Mouse (Mus musculus): ENCODE results near the gene Zfp628.
A peak's percentile ranks its signal among the peaks of the same experiment; 100 is the strongest.
"Not testable (repeated sequence)": the region's sequence is repeated elsewhere in the genome, so short reads cannot be mapped to it uniquely, and the experiment has no call there.

Zfp628 gene

DNA sequence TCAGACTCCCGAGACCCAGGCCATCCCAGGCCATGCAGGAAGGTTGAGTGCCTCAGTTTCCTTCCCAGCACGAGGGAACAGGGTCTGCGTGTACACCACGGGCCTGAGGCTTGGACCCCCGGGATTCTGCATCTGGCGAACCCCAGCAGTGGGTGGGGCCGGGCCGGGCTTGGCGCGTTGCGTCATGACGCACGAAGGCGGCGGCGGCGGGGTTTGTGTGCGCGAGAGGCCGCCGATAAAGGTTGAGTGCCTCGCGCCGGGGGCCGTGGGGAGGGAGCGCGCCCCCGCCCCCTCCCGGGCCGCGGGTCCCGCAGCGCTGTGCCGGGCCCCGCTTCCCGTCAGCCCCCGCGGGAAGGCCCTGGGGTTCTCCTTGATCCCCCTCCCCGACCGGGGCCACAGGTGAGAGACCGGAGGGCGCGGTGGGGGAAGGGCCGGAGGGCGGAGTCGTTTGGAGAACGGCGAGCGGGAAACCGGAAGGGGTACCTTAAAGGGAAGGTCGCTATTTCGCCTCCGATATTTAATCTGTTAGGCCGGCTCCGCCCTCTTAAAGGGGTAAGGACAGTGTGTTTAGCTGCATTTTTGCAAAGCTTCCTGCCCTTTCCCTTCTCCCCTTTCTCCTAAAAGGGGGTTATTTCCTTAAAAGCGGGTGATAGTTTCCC, at the start of gene Zfp628:
TSS of gene Zfp628 (plus strand) at position 211 of the 659 bp plus-strand sequence.
- ATAC-seq (ENCODE audit: low TSS enrichment), result peak; percentile 87

DNA sequence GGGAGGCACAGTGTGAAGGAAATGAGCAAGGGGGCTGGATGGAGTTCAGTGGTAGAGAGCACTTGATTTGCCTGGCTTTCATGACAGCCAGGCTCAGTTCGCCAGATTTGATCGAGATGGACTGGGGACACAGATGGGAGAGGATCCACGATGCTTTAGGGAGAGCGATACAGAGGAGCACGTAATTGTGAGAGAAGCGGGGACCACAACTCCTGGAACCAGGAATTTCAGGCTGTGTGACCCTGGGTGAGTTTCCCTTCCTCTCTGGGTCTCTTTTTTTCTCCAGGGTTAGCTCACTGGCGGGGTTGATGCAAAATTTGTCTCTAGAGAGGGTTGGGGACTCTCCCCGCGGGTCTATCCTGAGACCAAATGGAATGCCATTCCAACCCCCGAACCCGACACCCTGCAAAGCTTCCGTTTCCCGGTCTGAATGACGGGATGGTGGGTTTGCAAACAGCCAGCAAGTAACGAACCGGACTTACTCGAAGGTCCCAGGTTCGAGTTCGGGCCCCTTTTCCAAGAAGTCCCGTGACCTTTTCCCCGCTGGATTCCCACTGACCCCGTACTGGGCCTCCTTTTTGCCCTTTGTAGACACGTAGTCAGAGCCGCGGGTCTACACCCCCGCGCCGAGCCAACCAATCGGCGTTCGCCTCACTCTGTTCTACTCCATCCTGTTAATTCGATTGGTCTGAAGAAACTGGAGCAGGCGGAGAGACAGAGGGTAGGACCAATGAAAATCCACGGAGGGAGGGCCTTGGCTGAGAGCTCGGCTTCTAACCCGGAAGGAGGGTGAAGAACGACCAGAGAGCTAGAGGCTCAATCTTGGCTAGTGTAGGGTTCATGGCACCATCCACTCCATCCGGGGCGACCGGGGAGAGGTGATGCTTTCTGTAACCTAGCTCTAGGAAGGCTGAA, 49.2 kb upstream of the Zfp628 start:
- ATAC-seq (ENCODE audit: low TSS enrichment), result peak; percentile 99

- ATAC-seq (ENCODE audit: low TSS enrichment), result 0 out of 2 replicates have a peak, but pooled peaks have one; percentile 1
These were observed 48.3 kb upstream of the Zfp628 start for GRCm38 (mm10) chr7:4866631-4867180.

GRCm38 (mm10) chr7:4870133-4870532, 44.9 kb upstream of the Zfp628 start, which contains the start of gene Isoc2b:
Isoc2b (minus strand) TSS chr7:4870258.
- ATAC-seq (ENCODE audit: low TSS enrichment), result no peak

DNA sequence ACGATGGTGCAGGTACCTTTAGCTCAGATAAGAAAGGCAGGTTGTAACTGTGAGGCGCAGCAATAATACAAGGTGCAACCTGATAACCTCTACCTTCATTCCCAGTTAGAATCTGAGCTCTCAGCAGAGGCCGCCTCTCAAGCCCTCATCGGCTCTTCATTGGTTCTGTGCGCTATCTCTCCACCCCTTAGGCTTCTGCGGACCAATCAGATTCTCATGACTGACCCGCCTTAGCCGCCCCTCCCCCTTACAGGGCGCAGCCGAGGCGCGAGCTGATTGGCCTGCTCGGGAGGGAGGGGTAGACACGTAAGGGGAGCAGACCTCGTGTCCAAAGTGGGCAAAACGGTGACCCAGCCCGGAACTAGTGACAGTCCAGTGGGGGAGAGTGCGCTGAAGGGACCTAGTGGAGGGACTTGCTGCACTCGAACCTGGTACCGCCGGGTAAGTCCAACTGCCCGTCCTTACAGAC, 38.2 kb upstream of the Zfp628 start, which contains the start of gene Isoc2a:
TSS of gene Isoc2a (plus strand) at position 401 of the 469 bp plus-strand sequence.
- peak; percentile 100 for ATAC-seq (ENCODE audit: low TSS enrichment)

GRCm38 (mm10) chr7:4877226-4877625, 37.8 kb upstream of the Zfp628 start:
- ATAC-seq (ENCODE audit: low TSS enrichment), result peak; percentile 20; the same call in 1 of the 2 replicates

DNA sequence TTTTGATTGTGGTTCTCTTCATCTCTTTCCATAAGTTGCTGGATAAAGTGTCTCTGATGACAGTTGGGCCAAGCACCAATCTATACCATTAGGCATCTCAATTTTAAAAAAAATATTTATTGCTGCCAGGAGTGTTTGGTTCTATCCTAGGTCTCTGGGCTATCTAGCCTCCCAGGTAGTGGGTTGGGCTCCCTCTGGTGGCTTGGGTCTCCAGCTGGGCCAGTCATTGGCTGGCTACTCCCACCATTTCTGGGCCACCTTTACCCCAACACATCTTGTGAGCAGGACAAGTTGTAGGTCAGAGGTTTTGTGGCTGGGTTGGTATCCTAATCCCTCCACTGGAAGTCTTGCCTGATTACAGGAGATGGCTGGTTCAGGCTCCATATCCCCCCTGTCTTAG, 36.8 kb upstream of the Zfp628 start:
- no peak for ATAC-seq (ENCODE audit: low TSS enrichment)

GRCm38 (mm10) chr7:4879036-4879435, 36.0 kb upstream of the Zfp628 start:
- ATAC-seq (ENCODE audit: low TSS enrichment), result not testable (repeated sequence)

DNA sequence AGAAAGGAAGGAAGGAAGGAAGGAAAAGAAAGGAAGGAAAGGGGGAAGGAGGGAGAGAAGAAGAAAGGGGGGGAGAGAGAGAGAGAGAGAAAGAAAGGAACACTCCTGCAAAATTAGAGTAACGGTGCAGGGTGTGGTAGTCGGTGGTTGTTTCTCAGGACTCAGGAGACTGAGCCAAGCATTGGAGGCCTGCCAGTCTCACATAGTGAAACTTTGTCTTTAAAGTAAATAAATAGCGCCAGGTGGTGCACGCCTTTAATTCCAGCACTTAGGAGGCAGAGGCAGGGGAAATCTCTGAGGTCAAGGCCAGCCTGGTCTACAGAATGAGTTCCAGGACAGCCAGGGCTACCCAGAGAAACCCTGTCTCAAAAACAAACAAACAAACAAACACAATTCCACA, 28.3 kb upstream of the Zfp628 start:
- no peak for ATAC-seq (ENCODE audit: low TSS enrichment)

DNA sequence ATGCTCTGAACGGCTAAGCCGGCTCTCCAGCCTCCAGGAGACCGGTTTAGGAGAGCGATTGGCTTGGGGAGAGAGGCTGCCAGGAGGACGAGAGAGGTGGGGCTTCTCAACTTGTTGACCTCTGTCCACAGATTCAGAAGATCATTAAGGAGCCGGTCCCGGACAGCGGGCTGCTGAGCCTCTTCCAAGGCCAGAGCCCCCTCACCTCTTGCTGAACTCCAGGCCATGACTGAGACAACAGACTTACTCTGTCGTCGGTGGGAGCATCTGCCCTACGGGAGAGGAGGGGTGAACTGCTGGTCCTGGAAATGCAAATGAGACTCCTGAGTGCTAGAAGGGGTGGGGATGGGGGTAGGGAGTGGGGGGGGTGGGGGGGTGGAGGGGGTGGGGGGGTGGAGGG, 19.8 kb upstream of the Zfp628 start:
- no peak for ATAC-seq (ENCODE audit: low TSS enrichment)

- ATAC-seq (ENCODE audit: low TSS enrichment), result no peak
These were observed 16.0 kb upstream of the Zfp628 start for GRCm38 (mm10) chr7:4898851-4899648.

GRCm38 (mm10) chr7:4899649-4900522, 15.1 kb upstream of the Zfp628 start:
- peak; percentile 73; the same call in 1 of the 2 replicates for ATAC-seq (ENCODE audit: low TSS enrichment)

GRCm38 (mm10) chr7:4900523-4900851, 14.5 kb upstream of the Zfp628 start:
- no peak for ATAC-seq (ENCODE audit: low TSS enrichment)

GRCm38 (mm10) chr7:4901171-4901570, 13.8 kb upstream of the Zfp628 start:
- no peak for ATAC-seq (ENCODE audit: low TSS enrichment)

GRCm38 (mm10) chr7:4902404-4902803, 12.6 kb upstream of the Zfp628 start:
- no peak for ATAC-seq (ENCODE audit: low TSS enrichment)

DNA sequence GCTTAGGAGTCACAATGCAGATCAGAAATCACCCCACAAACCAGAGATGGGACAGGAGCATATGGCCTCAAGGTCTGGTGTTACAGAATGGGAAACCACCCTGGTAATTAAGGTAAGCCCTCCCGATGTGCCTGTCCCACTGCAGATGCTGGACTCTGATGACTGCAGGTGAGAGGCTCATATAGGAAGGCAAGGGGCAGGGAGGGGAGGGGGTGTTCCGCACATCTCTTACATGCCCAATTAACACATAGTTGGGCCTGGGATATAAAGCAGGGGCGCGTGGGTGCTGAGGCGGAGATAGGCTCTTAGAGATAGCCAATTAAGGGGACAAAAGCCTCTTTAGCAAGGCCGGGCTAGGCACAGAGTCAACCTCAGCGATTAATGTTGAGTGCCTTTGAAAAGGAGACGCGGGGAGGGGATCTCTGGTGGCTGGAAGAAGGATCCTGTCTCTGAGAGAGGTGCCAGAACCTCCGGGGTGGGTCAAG, 8.5 kb upstream of the Zfp628 start, which contains the start of gene Gm36210:
TSS of gene Gm36210 (minus strand) at position 51 of the 485 bp plus-strand sequence.
- ATAC-seq (ENCODE audit: low TSS enrichment), result no peak

- no peak for ATAC-seq (ENCODE audit: low TSS enrichment)
These were observed 3.5 kb upstream of the Zfp628 start for GRCm38 (mm10) chr7:4911561-4911960.

DNA sequence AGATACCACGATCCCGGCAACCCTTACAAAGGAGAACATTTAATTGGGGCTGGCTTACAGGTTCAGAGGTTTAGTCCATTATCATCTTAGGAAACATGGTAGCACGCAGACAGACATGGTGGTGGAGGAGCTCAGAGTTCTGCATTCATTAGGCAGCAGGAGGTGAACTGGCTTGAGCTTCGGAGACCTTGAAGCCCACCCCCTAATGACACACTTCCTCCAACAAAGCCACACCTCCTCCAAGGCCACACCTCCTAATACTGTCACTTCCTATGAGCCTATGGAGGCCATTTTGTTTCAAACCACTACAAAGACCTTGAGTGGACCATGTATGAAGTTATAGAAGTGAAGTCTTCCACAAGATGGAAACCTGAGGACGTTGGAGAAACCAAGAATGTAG, 2.8 kb upstream of the Zfp628 start:
- ATAC-seq (ENCODE audit: low TSS enrichment), result no peak

DNA sequence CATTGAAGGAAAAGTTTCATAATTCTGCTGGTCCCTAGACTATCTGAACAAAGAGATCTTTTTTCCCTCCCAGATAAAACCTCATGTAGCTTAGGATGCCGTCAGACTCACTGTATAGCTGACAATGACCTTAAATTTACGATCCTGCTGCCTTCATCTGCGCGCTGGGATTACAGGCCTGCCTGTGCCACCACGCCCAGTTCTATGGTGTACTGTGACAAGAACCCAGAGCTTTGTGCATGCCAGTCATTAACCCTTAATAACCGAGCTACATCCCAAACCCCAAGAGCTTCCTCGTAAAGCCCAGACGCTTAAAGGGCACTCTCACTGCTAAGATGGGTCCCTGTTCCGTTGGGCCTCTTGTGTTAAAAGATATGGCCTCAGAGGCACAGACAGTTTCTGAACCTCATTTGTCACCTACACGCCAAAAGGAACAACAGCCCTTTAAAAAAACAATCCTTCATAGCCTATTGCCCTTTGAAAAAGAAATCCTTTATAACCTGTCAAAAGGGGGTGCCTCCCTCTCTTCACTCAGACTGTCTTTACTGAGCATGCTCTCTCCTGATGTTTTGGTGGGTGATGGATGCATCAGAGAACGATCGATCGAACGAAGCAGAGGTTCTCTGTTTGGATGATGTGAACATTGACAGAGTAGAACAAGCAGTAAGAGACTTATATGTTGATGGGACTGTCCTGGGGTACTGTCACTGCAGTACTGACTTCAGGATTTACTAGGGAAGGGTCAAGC, 826 bp downstream of the Zfp628 start:
- ATAC-seq (ENCODE audit: low TSS enrichment), result peak; percentile 28

GRCm38 (mm10) chr7:4917494-4917893, 2.5 kb downstream of the Zfp628 start:
- ATAC-seq (ENCODE audit: low TSS enrichment), result no peak

All from frontal cortex, adult (tissue).